Mouse (Mus musculus) kidney, adult 2 months (tissue): ENCODE measurements around the gene Ezh2.

Source experiments
- CTCF ChIP-seq: fragments of 200-500 bp; conservative IDR thresholded peaks from 2 replicates; pipeline ENCODE4 v1.5.1; 2011; ENCODE audit warnings: low read depth, mild to moderate bottlenecking, control low read depth, low read length, moderate library complexity, mixed read lengths; ENCODE audit not compliant: insufficient read depth, insufficient read length
- POLR2A ChIP-seq: fragments of 200-500 bp; IDR thresholded peaks from one replicate; pipeline ENCODE4 v1.6.1; 2011; ENCODE audit warnings: low read depth, low read length, control low read depth

DNA sequence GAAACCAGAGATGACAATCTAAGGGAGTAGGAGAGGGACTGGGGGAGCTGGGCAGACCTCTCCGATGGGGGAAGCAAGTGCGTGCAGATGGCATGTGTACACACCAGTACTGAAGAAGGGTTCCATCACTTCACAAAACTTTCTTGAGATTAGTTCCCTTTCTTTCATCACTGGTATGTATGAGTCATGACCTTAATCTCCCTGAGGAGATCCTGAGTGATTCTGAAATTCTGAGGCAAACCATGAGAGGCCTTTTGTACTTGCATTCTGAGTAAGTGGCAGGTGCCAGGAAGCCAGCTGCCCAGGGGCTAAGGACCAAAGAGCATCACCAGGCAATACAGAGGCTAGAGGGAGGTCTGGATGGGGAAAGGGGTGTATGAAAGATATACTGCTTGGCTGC is 25.9 kb upstream of the Ezh2 start:
- TF ChIP-seq POLR2A (no peak), CTCF (no peak)
